Mouse (Mus musculus) erythroblast, embryonic 14.5 days (primary cell): ENCODE results near the gene Zic2.

ENCODE experiments used
- GATA1 ChIP-seq: IDR thresholded peaks from 2 replicates; pipeline ENCODE4 v1.6.1; 2012; ENCODE audit warnings: low read length, inconsistent platforms, mixed read lengths
- TAL1 ChIP-seq: IDR thresholded peaks from 3 replicates; pipeline ENCODE4 v1.6.1; 2012; ENCODE audit warnings: low read length, inconsistent platforms, mixed read lengths

DNA sequence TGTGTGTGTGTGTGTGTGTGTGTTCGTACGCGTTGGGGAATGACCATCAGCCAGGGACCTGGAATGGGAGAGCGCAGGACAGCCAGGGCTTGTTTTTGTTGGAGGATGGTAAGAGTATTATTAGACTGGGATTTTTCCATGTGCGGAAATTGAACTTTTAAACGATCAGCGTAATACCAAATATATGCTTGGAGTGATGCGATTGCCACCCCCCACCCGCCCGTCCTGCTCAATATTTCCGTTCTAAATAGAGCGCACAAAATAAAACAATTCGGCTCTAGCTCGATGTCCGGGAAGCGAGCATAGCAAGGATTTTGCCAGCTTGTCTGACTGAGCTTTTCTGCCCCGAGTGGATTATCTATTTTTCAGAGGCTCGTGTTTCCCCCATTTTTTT lies 1.6 kb downstream of the Zic2 start:
- TF ChIP-seq GATA1, result no peak
- TF ChIP-seq TAL1, result no peak
